Mouse (Mus musculus) embryonic facial prominence, embryonic 12.5 days (tissue): ENCODE measurements around the gene Caly. TPM values are rescaled to one million over a fixed set of nuclear protein-coding genes. Genes with fewer than 3 reads are reported as not detected.

ENCODE experiments used
- ATAC-seq: fragments of 200-750 bp; cut with Nextera tagmentation; 2 replicates; pipeline ENCODE4 v1.8.0; 2017; ENCODE audit not compliant: insufficient number of reproducible peaks, insufficient read depth, low FRiP score, low TSS enrichment
- H3K27ac ChIP-seq: fragments of 300-500 bp; sonication (generic); 2 replicates; pipeline ENCODE4 v1.5.1; 2016; ENCODE audit warnings: mild to moderate bottlenecking
- H3K27me3 ChIP-seq: fragments of 300-500 bp; sonication (generic); 2 replicates; pipeline ENCODE4 v1.6.1; 2016; ENCODE audit warnings: mild to moderate bottlenecking, moderate library complexity
- H3K36me3 ChIP-seq: fragments of 300-500 bp; sonication (generic); 2 replicates; pipeline ENCODE4 v1.6.1; 2016; ENCODE audit warnings: mild to moderate bottlenecking
- H3K4me1 ChIP-seq: fragments of 300-500 bp; sonication (generic); 2 replicates; pipeline ENCODE4 v1.6.1; 2016
- H3K4me2 ChIP-seq: fragments of 300-500 bp; sonication (generic); replicated peaks from 2 replicates; pipeline ENCODE4 v1.6.1; 2016; ENCODE audit warnings: mild to moderate bottlenecking, moderate library complexity
- H3K4me3 ChIP-seq: fragments of 300-500 bp; sonication (generic); 2 replicates; pipeline ENCODE4 v1.5.1; 2016; ENCODE audit warnings: mild to moderate bottlenecking
- H3K9ac ChIP-seq: fragments of 300-500 bp; sonication (generic); 2 replicates; pipeline ENCODE4 v1.6.1; 2016; ENCODE audit warnings: mild to moderate bottlenecking, moderate library complexity
- H3K9me3 ChIP-seq: fragments of 300-500 bp; sonication (generic); 2 replicates; pipeline ENCODE4 v1.6.1; 2016; ENCODE audit warnings: mild to moderate bottlenecking, moderate library complexity
- WGBS: fragments of 180-500 bp; shearing (Covaris S2); methylation state at CpG from one replicate; pipeline ENCODE4 v1.1.7; 2016; 5-methylcytosine and 5-hydroxymethylcytosine counted together
- polyA plus RNA-seq: library from polyadenylated mRNA; unstranded; fragments of >200 nt; fragmentation: Nextera tagmentation; extraction: Ambion mirVana; gene quantifications from 2 replicates; pipeline ENCODE4 v1.2.1, GENCODE M21; 2016

Caly gene
- 2.6 and 2.7 TPM in 2 replicates for polyA plus RNA-seq

- no peak within 1 kb of the TSS for H3K27ac ChIP-seq
- peaks cover 41% of the 10 kb centered on the region for H3K27me3 ChIP-seq
- H3K36me3 ChIP-seq, result no peaks in the 10 kb centered on the region
- no peaks in the 10 kb centered on the region for H3K9me3 ChIP-seq
- H3K4me2 ChIP-seq, result peak within 1 kb of the TSS; percentile 45
- ATAC-seq, result peak; percentile 72; the same call in 1 of the 2 replicates
- H3K4me3 ChIP-seq, result peak within 1 kb of the TSS; percentile 12
- WGBS, result 11% methylated on average over 18 of the region's 18 CpGs
- no peak within 1 kb of the TSS for H3K9ac ChIP-seq
- H3K4me1 ChIP-seq, result peaks cover 17% of the 10 kb centered on the region
Observed at GRCm38 (mm10) chr7:140082242-140082678, at the start of gene Caly. Gene Caly, minus strand, starts transcription at chr7:140082548.

- no peak overlapping the region for H3K4me2 ChIP-seq
- 83% methylated on average over 2 of the region's 2 CpGs for WGBS
Observed at GRCm38 (mm10) chr7:140127911-140128310, 45.6 kb upstream of the Caly start.

GRCm38 (mm10) chr7:140126934-140127333 lies 44.6 kb upstream of the Caly start:
- Histone ChIP-seq H3K36me3 (0 out of 2 replicates have a peak, but pooled peaks cover 16% of the 10 kb centered on the region), H3K4me2 (0 out of 2 replicates have a peak overlapping the region, but pooled peaks have one; percentile 19), H3K27ac (no peak overlapping the region), H3K4me3 (no peak overlapping the region), H3K9me3 (no peaks in the 10 kb centered on the region), H3K9ac (no peak overlapping the region), H3K4me1 (0 out of 2 replicates have a peak, but pooled peaks cover 5% of the 10 kb centered on the region), H3K27me3 (no peaks in the 10 kb centered on the region)
- 89% methylated on average over 3 of the region's 3 CpGs for WGBS
- no peak for ATAC-seq

More at GRCm38 (mm10) chr7:140127911-140128310, 45.6 kb upstream of the Caly start:
- Histone ChIP-seq H3K36me3 (0 out of 2 replicates have a peak, but pooled peaks cover 16% of the 10 kb centered on the region), H3K9ac (no peak overlapping the region), H3K9me3 (no peaks in the 10 kb centered on the region), H3K27me3 (no peaks in the 10 kb centered on the region), H3K4me1 (0 out of 2 replicates have a peak, but pooled peaks cover 5% of the 10 kb centered on the region), H3K4me3 (no peak overlapping the region), H3K27ac (no peak overlapping the region)
- ATAC-seq, result no peak

GRCm38 (mm10) chr7:140126022-140126350 lies 43.6 kb upstream of the Caly start:
- Histone ChIP-seq H3K27me3 (no peaks in the 10 kb centered on the region), H3K36me3 (0 out of 2 replicates have a peak, but pooled peaks cover 16% of the 10 kb centered on the region), H3K27ac (0 out of 2 replicates have a peak overlapping the region, but pooled peaks have one; percentile 75), H3K9ac (peak overlapping the region; percentile 81), H3K4me1 (0 out of 2 replicates have a peak, but pooled peaks cover 5% of the 10 kb centered on the region), H3K9me3 (no peaks in the 10 kb centered on the region), H3K4me3 (peak overlapping the region; percentile 85), H3K4me2 (peak overlapping the region; percentile 64)
- 3% methylated on average over 5 of the region's 5 CpGs for WGBS
- 0 out of 2 replicates have a peak, but pooled peaks have one; percentile 7 for ATAC-seq

GRCm38 (mm10) chr7:140125278-140126021 lies 43.1 kb upstream of the Caly start:
- WGBS, result 1% methylated on average over 40 of the region's 40 CpGs

GRCm38 (mm10) chr7:140124382-140124781 lies 42.0 kb upstream of the Caly start:
- H3K9ac ChIP-seq, result no peak overlapping the region
- H3K4me1 ChIP-seq, result 0 out of 2 replicates have a peak, but pooled peaks cover 5% of the 10 kb centered on the region
- no peak overlapping the region for H3K27ac ChIP-seq
- no peak overlapping the region for H3K4me2 ChIP-seq
- no peak overlapping the region for H3K4me3 ChIP-seq
- WGBS, result 100% methylated on average over 1 of the region's 1 CpGs
- ATAC-seq, result no peak
- 0 out of 2 replicates have a peak, but pooled peaks cover 3% of the 10 kb centered on the region for H3K36me3 ChIP-seq
- no peaks in the 10 kb centered on the region for H3K9me3 ChIP-seq
- no peaks in the 10 kb centered on the region for H3K27me3 ChIP-seq

More at GRCm38 (mm10) chr7:140125278-140126021, 43.1 kb upstream of the Caly start:
- Histone ChIP-seq H3K27me3 (no peaks in the 10 kb centered on the region), H3K4me1 (0 out of 2 replicates have a peak, but pooled peaks cover 5% of the 10 kb centered on the region), H3K27ac (peak overlapping the region; percentile 75; the same call in 1 of the 2 replicates), H3K4me3 (peak overlapping the region; percentile 85), H3K9ac (peak overlapping the region; percentile 81), H3K4me2 (peak overlapping the region; percentile 64), H3K36me3 (0 out of 2 replicates have a peak, but pooled peaks cover 13% of the 10 kb centered on the region), H3K9me3 (no peaks in the 10 kb centered on the region)
- peak; percentile 97 for ATAC-seq

GRCm38 (mm10) chr7:140122765-140123164 lies 40.4 kb upstream of the Caly start:
- Histone ChIP-seq H3K36me3 (no peaks in the 10 kb centered on the region), H3K27me3 (no peaks in the 10 kb centered on the region), H3K4me3 (no peak overlapping the region), H3K27ac (no peak overlapping the region), H3K9me3 (no peaks in the 10 kb centered on the region), H3K4me2 (no peak overlapping the region), H3K9ac (no peak overlapping the region), H3K4me1 (0 out of 2 replicates have a peak, but pooled peaks cover 5% of the 10 kb centered on the region)
- no peak for ATAC-seq
- 35% methylated on average over 4 of the region's 4 CpGs for WGBS

- Histone ChIP-seq H3K4me1 (no peaks in the 10 kb centered on the region), H3K27ac (no peak overlapping the region), H3K4me3 (no peak overlapping the region), H3K9me3 (no peaks in the 10 kb centered on the region), H3K27me3 (no peaks in the 10 kb centered on the region), H3K4me2 (no peak overlapping the region), H3K9ac (no peak overlapping the region), H3K36me3 (no peaks in the 10 kb centered on the region)
- ATAC-seq, result no peak
- 71% methylated on average over 13 of the region's 13 CpGs for WGBS
Observed at GRCm38 (mm10) chr7:140121338-140121910, 39.1 kb upstream of the Caly start.

GRCm38 (mm10) chr7:140120484-140120883 lies 38.1 kb upstream of the Caly start:
- no peaks in the 10 kb centered on the region for H3K36me3 ChIP-seq
- no peak overlapping the region for H3K27ac ChIP-seq
- no peaks in the 10 kb centered on the region for H3K4me1 ChIP-seq
- no peak overlapping the region for H3K9ac ChIP-seq
- H3K27me3 ChIP-seq, result no peaks in the 10 kb centered on the region
- no peak for ATAC-seq
- 91% methylated on average over 2 of the region's 2 CpGs for WGBS
- H3K4me2 ChIP-seq, result no peak overlapping the region
- no peaks in the 10 kb centered on the region for H3K9me3 ChIP-seq
- H3K4me3 ChIP-seq, result no peak overlapping the region

- peaks cover 4% of the 10 kb centered on the region; the same call in 1 of the 2 replicates for H3K4me1 ChIP-seq
- H3K9me3 ChIP-seq, result no peaks in the 10 kb centered on the region
- H3K27me3 ChIP-seq, result no peaks in the 10 kb centered on the region
- peak within 1 kb of the TSS; percentile 73 for H3K9ac ChIP-seq
- WGBS, result 4% methylated on average over 28 of the region's 28 CpGs
- peaks cover 14% of the 10 kb centered on the region for H3K36me3 ChIP-seq
- H3K4me2 ChIP-seq, result peak within 1 kb of the TSS; percentile 65
- H3K27ac ChIP-seq, result peak within 1 kb of the TSS; percentile 72
- H3K4me3 ChIP-seq, result peak within 1 kb of the TSS; percentile 74
- ATAC-seq, result peak; percentile 87
Observed at GRCm38 (mm10) chr7:140116329-140117054, 34.1 kb upstream of the Caly start, which contains the start of gene Echs1. Gene Echs1, minus strand, starts transcription at chr7:140116476.
